Mouse (Mus musculus) lung, postnatal 0 days (tissue): ENCODE results near the gene Akr1b8.
A peak's percentile ranks its signal among the peaks of the same experiment; 100 is the strongest.

Source experiments
- CTCF ChIP-seq: IDR thresholded peaks from 2 replicates; pipeline ENCODE4 v1.5.1; 2016; ENCODE audit warnings: antibody characterized with exemption, mild to moderate bottlenecking
- EP300 ChIP-seq: IDR thresholded peaks from 2 replicates; pipeline ENCODE4 v1.6.1; 2016; ENCODE audit warnings: antibody characterized with exemption, mild to moderate bottlenecking, control low read depth

DNA sequence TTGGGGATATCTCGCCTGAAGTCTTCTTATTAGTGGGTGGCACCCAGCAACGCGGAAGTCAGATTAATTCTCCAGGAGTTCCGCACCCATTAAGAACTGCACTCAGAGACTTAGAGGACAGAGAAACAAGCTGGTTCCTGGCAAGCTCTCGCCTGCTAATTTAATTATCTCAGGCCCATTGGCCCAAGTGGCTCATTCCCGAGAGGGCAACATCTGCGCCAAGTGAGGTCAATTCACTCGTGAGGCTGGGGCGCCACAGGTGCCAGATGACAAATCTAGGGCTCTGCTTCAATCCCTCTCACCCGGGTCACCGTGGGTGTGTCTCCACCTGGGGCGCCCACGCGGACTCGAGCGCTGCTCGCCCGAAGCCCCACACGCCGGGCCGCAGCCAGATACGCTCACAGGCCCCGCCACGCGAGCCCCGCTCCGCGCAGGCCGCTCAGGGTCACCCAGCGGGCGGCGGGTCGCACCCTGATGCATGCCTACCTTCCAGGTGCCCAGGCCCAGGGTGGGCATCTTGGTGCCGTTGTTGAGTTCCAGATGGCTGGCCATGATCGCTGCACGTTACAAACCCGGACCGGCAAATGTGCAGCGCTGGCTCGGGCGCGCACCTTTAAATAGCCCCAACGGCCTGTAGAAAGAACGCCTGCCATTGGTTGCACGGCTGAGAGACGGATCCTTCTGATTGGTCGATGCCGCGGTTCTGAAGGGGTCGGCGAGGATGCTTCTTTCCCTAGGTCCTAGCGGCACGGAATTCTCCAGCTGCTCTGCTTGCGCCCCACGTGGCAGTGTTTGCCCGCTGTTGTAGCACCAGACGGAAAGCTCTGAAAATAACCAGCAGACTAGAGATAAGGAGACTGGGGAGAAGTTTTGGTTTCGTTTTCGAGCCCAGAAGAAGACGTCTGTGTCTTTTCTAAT lies 36.8 kb upstream of the Akr1b8 start, which contains the start of gene Akr1b3:
- peak; percentile 72 for TF ChIP-seq CTCF
- no peak for TF ChIP-seq EP300
